Mouse (Mus musculus) midbrain, embryonic 13.5 days (tissue): ENCODE results near the gene Cnfn. TPM values are rescaled to one million over a fixed set of nuclear protein-coding genes. Genes with fewer than 3 reads are reported as not detected.
A peak's percentile ranks its signal among the peaks of the same experiment; 100 is the strongest.

Source experiments
- ATAC-seq: fragments of 200-750 bp; cut with Nextera tagmentation; 2 replicates; pipeline ENCODE4 v1.8.0; 2017; ENCODE audit warnings: mild to moderate bottlenecking, moderate TSS enrichment, moderate library complexity
- H3K27ac ChIP-seq: fragments of 300-500 bp; sonication (generic); 2 replicates; pipeline ENCODE4 v1.5.1; 2015; ENCODE audit warnings: inconsistent platforms, mild to moderate bottlenecking, moderate library complexity
- H3K27me3 ChIP-seq: fragments of 300-500 bp; sonication (generic); 2 replicates; pipeline ENCODE4 v1.6.1; 2015; ENCODE audit warnings: mild to moderate bottlenecking, inconsistent platforms
- H3K36me3 ChIP-seq: fragments of 300-500 bp; sonication (generic); 2 replicates; pipeline ENCODE4 v1.6.1; 2015; ENCODE audit warnings: mild to moderate bottlenecking, inconsistent platforms
- H3K4me1 ChIP-seq: fragments of 300-500 bp; sonication (generic); replicated peaks from 2 replicates; pipeline ENCODE4 v1.6.1; 2015; ENCODE audit warnings: inconsistent platforms
- H3K4me2 ChIP-seq: fragments of 300-500 bp; sonication (generic); replicated peaks from 2 replicates; pipeline ENCODE4 v1.6.1; 2015; ENCODE audit warnings: moderate library complexity, mild to moderate bottlenecking, inconsistent platforms
- H3K4me3 ChIP-seq: fragments of 300-500 bp; sonication (generic); replicated peaks from 2 replicates; pipeline ENCODE4 v1.5.1; 2015; ENCODE audit warnings: mild to moderate bottlenecking, inconsistent platforms
- H3K9ac ChIP-seq: fragments of 300-500 bp; sonication (generic); replicated peaks from 2 replicates; pipeline ENCODE4 v1.6.1; 2015; ENCODE audit warnings: mild to moderate bottlenecking, inconsistent platforms
- H3K9me3 ChIP-seq: fragments of 300-500 bp; sonication (generic); 2 replicates; pipeline ENCODE4 v1.6.1; 2016; ENCODE audit warnings: mild to moderate bottlenecking, inconsistent platforms
- WGBS: fragments of 180-500 bp; shearing (Covaris S2); methylation state at CpG from one replicate; pipeline ENCODE4 v1.1.7; 2015; 5-methylcytosine and 5-hydroxymethylcytosine counted together
- polyA plus RNA-seq: library from polyadenylated mRNA; unstranded; fragments of >200 nt; fragmentation: Nextera tagmentation; extraction: Ambion mirVana; gene quantifications from 2 replicates; pipeline ENCODE4 v1.2.1, GENCODE M21; 2015

Cnfn gene
- polyA plus RNA-seq, 1 experiment from 2014 or later = 0.32 TPM

DNA sequence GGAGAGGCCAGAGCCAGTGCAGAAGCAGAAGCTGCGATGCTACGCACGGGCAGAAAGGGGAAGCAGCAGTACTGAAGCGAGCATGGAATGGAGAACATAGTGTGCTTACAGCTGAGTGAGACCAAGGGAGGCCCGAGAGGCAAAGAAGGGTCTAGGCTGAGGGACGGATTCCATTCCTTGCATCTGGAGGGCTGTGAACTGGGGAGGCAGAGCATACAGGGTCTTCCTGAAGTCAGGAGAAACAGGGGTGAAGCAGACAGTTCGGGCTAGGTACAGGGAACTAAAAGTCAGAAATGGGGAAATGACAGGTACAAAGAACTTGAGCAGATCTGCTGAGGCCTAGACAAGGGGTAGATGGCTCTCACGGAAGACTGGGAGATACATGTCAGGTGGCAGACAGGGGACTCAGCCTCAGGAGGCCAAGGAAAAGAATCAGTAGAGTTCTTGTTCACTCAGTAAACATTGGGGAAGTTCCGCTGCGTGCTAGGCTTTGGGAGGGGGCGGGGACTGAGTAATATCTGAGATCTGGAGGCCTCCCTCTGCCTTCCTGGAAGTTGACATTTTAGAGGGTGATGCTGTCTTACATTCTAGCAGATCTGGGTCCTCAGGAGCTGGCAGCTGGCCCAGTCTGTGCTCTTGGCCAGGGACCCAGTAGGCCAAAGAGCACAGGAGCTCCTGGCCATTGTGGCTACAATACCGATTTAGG, 16.5 kb upstream of the Cnfn start:
- peaks cover 13% of the 10 kb centered on the region for H3K4me1 ChIP-seq
- peaks cover 73% of the 10 kb centered on the region for H3K36me3 ChIP-seq
- H3K27me3 ChIP-seq = 0 out of 2 replicates have a peak, but pooled peaks cover 4% of the 10 kb centered on the region
- H3K9ac ChIP-seq = peak overlapping the region; percentile 2; the same call in 1 of the 2 replicates
- ATAC-seq = no peak
- H3K4me2 ChIP-seq = no peak overlapping the region
- H3K27ac ChIP-seq = no peak overlapping the region
- H3K9me3 ChIP-seq = no peaks in the 10 kb centered on the region
- WGBS = 84% methylated on average over 12 of the region's 12 CpGs
- H3K4me3 ChIP-seq = no peak overlapping the region

DNA sequence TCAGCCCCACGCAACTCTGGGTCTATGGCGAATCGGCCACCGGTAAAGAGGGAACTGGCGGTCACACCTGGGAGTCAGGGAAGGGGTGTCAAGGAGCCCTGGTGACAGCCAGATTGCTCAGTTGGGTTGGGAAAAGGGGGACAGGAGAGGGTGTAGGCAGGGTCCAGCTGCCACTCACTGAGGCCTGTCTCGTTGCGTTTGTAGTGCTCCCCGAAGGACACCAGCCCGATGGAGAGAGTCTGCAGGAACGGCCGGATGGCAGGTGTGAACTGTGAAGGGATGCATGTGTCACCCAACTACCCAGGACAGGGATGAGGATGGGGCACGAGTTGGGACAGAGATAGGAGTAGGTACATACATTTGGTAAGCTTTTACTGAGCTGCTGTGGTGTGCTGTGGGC, 15.7 kb upstream of the Cnfn start:
- no peak for ATAC-seq
- peaks cover 79% of the 10 kb centered on the region for H3K36me3 ChIP-seq
- 93% methylated on average over 12 of the region's 12 CpGs for WGBS

DNA sequence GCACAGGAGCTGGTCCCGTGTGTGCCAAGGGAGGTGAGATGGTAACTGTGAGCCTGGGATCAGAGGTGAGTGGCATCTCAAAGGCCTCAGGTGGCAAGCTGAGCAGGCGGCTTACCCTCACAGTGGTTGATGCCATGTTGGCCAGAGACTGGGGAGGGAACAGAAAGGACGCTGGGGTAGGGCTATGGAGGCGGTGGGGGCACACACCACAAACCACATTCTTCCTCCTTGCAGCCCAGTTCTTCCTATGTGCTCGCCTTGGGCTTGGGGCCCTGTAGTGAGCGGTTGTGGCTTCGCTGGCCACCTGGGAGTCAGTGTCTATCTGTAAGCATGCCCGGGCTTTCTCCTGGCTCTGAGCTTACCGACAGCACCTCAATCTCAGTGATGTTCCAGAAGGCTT, 15.3 kb upstream of the Cnfn start:
- H3K9me3 ChIP-seq = no peaks in the 10 kb centered on the region
- WGBS = 88% methylated on average over 9 of the region's 9 CpGs
- H3K4me3 ChIP-seq = no peak overlapping the region
- no peak overlapping the region for H3K4me2 ChIP-seq
- no peak overlapping the region for H3K9ac ChIP-seq
- H3K27ac ChIP-seq = no peak overlapping the region
- ATAC-seq = no peak
- H3K36me3 ChIP-seq = peaks cover 79% of the 10 kb centered on the region
- peaks cover 8% of the 10 kb centered on the region for H3K4me1 ChIP-seq
- H3K27me3 ChIP-seq = peaks cover 11% of the 10 kb centered on the region

More for the DNA sequence above, 15.7 kb upstream of the Cnfn start:
- Histone ChIP-seq H3K27me3 (peaks cover 10% of the 10 kb centered on the region), H3K9me3 (no peaks in the 10 kb centered on the region), H3K4me3 (no peak overlapping the region), H3K4me2 (no peak overlapping the region), H3K9ac (peak overlapping the region; percentile 2; the same call in 1 of the 2 replicates), H3K4me1 (peaks cover 8% of the 10 kb centered on the region), H3K27ac (no peak overlapping the region)

DNA sequence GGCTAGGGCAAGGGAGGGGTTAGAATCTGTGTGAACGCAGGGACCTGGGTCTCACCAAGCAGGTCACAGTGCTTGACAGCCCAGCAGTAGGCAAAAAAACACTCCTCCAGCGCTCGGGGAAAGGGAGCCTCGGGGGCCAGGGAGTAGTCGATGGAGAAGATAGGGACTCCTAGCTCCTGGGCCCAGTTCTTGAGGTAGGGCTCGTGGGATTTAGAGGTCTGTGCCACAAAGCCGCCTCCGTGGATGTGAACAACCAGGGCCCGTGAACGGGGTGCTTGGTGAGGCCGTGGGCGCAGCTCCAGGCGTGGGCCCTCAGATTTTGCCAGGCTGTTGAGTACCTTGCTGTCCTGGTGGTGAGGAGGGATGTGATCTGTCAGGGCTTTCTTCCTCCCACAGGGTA, 14.8 kb upstream of the Cnfn start:
- Histone ChIP-seq H3K4me1 (peaks cover 10% of the 10 kb centered on the region), H3K4me3 (no peak overlapping the region), H3K27ac (no peak overlapping the region), H3K4me2 (no peak overlapping the region), H3K36me3 (peaks cover 79% of the 10 kb centered on the region), H3K9me3 (no peaks in the 10 kb centered on the region), H3K27me3 (peaks cover 11% of the 10 kb centered on the region), H3K9ac (no peak overlapping the region)
- WGBS = 88% methylated on average over 13 of the region's 13 CpGs
- ATAC-seq = no peak

DNA sequence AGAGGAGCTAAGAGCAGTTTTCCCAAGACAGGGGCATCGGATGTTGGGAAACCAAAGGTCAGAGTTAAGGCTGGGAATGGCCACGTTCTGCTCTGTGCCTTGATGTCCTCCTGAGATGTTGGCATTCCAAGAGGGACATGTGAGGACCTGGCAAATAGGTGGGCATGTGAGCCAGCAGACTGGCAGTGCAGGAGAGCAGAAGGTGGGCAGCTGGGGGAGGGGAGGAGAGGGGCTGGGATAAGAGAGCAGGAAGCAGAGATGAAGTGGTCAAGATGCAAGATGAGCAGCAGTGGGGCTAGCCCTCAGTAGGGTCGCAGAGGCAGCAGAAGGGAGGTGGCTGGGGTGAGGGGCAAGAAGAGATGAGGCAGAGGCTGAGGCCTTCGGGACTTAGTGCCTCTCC, 14.4 kb upstream of the Cnfn start:
- Histone ChIP-seq H3K4me3 (no peak overlapping the region), H3K4me2 (no peak overlapping the region), H3K27ac (no peak overlapping the region), H3K27me3 (peaks cover 11% of the 10 kb centered on the region), H3K4me1 (peaks cover 13% of the 10 kb centered on the region), H3K36me3 (peaks cover 79% of the 10 kb centered on the region), H3K9ac (no peak overlapping the region), H3K9me3 (no peaks in the 10 kb centered on the region)
- ATAC-seq = no peak
- 86% methylated on average over 4 of the region's 4 CpGs for WGBS

DNA sequence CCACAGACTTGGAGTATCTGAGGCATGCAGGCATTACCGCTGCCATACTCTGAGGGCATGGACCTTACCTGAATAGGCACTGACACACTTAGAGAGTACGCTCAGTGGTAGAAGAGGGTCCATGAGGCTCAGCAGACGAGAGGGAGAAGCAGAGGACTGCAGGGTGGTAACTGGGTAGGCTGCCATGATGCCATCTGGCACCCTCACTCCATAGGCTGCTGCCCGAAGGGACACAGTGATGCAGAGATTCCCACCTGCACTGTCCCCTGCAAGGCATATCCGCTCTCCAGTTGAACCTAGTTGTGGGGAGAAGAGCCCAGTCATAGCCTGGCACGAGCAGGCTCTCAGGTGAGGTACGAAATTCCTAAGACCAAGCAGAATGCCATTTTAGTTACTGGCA, 13.9 kb upstream of the Cnfn start:
- no peak overlapping the region for H3K27ac ChIP-seq
- no peak for ATAC-seq
- 89% methylated on average over 7 of the region's 7 CpGs for WGBS
- H3K4me1 ChIP-seq = peaks cover 13% of the 10 kb centered on the region
- peaks cover 77% of the 10 kb centered on the region for H3K36me3 ChIP-seq
- H3K9me3 ChIP-seq = no peaks in the 10 kb centered on the region
- no peak overlapping the region for H3K9ac ChIP-seq
- H3K4me3 ChIP-seq = no peak overlapping the region
- H3K4me2 ChIP-seq = no peak overlapping the region
- H3K27me3 ChIP-seq = peaks cover 11% of the 10 kb centered on the region

DNA sequence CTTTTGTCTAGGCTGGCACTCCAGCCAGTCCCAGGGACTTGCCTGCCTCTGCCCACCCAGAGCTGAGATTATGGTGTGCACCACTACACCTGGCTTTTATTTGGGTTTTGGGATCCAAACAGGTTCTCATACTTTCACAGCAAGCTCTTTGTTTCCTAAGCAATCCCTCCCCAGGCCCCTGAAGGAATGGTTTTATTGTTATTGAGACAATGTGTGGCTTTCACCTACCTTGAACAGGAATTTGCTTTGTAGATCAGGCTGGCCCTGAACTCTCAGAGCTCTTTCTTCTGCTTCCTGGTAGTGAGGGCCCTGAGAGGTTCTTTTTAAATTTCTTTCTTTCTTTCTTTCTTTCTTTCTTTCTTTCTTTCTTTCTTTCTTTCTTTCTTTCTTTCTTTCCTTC, 13.0 kb upstream of the Cnfn start:
- no peak for ATAC-seq
- no peak overlapping the region for H3K27ac ChIP-seq
- H3K9ac ChIP-seq = no peak overlapping the region
- H3K36me3 ChIP-seq = peaks cover 68% of the 10 kb centered on the region
- no peak overlapping the region for H3K4me2 ChIP-seq
- H3K4me3 ChIP-seq = no peak overlapping the region
- peaks cover 11% of the 10 kb centered on the region for H3K27me3 ChIP-seq
- H3K4me1 ChIP-seq = peaks cover 13% of the 10 kb centered on the region
- H3K9me3 ChIP-seq = no peaks in the 10 kb centered on the region

DNA sequence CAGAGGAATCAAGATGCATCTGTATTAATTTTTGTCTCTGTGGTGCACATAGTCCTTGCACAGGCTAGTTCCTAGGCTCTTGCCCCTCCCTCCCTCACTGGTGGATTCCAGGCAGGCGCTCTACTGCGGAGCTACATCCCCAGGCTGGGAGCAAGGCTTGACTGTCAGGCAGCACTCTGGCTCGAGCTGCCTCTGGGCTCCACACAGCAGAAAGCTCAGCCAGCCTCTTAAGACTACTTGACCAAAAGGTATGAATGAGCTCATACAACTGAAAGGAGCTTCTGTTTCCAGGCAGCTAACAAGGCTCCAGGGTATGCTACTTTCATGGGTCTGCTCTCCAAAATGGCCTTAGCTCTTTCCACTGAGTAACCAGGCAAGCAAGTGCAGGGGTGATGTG, 11.8 kb upstream of the Cnfn start:
- H3K27me3 ChIP-seq = peaks cover 14% of the 10 kb centered on the region
- H3K36me3 ChIP-seq = peaks cover 56% of the 10 kb centered on the region
- H3K4me2 ChIP-seq = no peak overlapping the region
- H3K9ac ChIP-seq = no peak overlapping the region
- H3K27ac ChIP-seq = no peak overlapping the region
- peaks cover 20% of the 10 kb centered on the region for H3K4me1 ChIP-seq
- no peak overlapping the region for H3K4me3 ChIP-seq
- no peaks in the 10 kb centered on the region for H3K9me3 ChIP-seq
- 18% methylated on average over 3 of the region's 3 CpGs for WGBS
- ATAC-seq = no peak

DNA sequence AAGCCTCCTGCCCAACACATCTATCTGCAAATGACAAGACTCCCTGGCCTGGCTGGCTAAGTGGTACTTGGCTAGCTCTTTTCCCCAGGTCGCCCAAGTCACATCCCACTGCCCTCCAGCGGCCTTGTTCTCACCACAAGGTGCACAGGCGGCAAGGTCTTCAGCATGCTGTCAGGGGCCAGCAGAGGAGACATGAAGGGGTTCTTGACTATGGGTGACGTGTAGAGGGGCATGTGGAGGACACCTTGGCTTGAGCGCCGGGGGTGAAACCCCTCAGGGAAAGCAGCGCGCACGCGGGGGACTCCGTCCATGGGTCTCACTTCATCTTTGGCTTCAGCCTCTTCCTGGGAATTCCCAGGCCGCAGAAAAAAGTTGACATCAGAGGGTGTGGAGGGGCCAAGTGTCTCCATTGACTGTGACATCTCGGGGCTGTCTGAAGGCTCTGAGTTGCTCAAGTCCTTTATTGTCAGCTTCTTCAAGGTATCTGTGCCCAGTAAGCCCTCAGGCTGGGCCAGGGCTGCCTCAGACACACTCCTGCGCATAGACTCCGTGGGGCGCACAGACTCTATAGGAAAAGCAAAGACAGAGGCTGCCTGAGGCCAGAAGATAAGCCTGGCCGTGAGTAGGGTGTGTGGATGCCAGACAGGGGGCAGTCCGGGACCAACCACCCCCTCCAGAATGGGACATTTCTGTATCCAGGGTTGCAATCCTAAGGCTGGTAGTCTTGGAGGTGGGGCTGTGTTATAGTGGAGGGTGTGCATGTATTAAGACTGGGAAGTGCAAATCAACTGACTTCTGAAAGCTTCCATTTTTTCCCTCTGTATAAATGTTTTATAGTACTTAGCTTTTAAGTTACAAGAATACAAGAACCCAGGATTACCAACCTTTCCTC, 11.1 kb upstream of the Cnfn start:
- 57% methylated on average over 18 of the region's 18 CpGs for WGBS
- no peak overlapping the region for H3K9ac ChIP-seq
- H3K4me1 ChIP-seq = peaks cover 20% of the 10 kb centered on the region
- peaks cover 14% of the 10 kb centered on the region for H3K27me3 ChIP-seq
- peak overlapping the region; percentile 65 for H3K4me2 ChIP-seq
- no peaks in the 10 kb centered on the region for H3K9me3 ChIP-seq
- peaks cover 49% of the 10 kb centered on the region for H3K36me3 ChIP-seq
- ATAC-seq = 0 out of 2 replicates have a peak, but pooled peaks have one; percentile 2
- no peak overlapping the region for H3K27ac ChIP-seq
- peak overlapping the region; percentile 34; the same call in 1 of the 2 replicates for H3K4me3 ChIP-seq

DNA sequence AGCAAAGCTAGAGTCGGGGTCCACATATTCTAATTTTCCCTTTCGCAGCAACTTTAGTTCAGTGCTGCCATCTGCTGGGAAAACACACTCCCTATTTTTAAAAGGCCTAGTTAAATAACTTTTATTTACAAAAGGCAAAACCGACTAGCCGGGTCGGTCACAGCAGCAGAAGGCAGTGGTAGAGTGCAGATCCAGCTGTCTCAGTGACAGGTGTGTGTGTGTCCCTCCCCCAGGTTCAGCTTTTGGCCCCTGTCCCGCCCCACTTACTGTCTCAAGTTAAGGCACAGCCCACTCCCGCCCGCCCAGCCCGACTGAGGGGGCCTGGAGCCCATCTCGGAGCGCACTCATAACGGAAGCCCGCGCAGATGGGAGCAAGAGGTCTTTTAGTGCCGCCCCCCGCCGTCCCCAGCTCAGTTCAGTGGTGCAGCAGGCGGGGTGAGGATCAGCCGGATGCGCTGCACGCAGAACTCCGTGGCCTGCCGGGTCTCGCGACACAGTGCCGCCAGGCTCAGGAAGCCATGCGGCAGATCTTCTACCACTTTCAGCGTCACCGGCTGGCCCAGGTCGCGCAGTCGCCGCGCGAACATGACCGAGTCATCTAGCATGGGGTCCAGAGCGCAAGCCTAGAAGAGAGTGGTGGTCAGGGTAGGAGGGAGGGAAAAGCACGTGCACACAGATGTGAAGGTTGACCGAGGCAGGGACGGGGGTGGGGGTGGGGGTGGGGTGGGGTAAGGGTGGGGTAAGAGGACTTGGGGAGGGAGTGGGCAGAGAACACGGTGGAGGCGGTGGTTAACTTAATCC, 10.2 kb upstream of the Cnfn start:
- peak; percentile 66 for ATAC-seq
- Histone ChIP-seq H3K36me3 (peaks cover 40% of the 10 kb centered on the region), H3K9me3 (no peaks in the 10 kb centered on the region), H3K9ac (peak overlapping the region; percentile 66), H3K27ac (no peak overlapping the region), H3K27me3 (peaks cover 17% of the 10 kb centered on the region), H3K4me3 (peak overlapping the region; percentile 34), H3K4me1 (peaks cover 20% of the 10 kb centered on the region), H3K4me2 (peak overlapping the region; percentile 65)
- WGBS = 1% methylated on average over 42 of the region's 42 CpGs

DNA sequence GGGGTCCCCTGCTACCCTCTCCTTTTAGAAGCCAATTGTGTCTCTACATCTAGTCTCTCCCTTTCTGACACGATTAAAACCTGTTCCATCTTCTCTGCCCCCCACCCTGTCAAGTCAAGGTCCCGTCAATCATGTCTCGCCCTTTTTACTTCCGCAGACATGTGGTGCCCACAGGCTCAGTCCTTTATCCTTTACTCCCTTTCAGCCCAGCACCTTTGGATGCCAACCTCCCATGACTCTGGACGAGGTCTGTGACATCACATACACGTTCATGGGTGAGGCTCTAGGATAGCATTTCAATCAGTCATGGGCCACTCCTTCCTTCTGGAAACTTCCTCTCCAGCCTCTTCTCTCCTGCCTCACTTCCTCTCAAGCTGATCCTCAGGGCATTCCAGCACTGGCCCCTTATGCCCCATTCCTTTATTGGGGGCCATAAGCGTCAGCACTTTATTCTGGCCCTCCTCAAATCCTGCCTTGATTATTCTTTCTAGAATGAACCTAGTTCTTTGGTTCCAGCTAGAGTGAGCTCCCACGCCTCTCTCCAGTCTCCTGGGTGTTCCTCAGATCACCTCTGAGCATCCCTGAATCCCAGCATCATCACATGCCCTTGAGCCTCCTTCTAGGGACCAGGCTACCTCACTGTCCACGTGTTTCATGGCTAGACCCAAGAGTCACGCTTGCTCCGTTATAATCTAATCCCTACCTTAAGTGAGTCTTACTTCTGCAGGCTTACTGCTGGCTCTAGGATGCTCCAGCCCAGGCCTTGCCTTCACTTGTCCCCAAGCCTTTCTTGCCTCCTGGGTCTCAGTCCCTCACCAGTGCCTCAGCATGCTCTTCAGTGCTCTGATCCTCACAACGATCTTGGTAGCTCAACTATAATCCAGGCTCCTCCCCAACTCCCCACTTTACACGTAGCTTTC, 8.9 kb upstream of the Cnfn start:
- Histone ChIP-seq H3K9ac (no peak overlapping the region), H3K4me1 (peaks cover 25% of the 10 kb centered on the region), H3K27me3 (peaks cover 20% of the 10 kb centered on the region), H3K4me2 (no peak overlapping the region), H3K36me3 (peaks cover 27% of the 10 kb centered on the region), H3K4me3 (no peak overlapping the region), H3K27ac (no peak overlapping the region), H3K9me3 (no peaks in the 10 kb centered on the region)
- no peak for ATAC-seq
- WGBS = 82% methylated on average over 13 of the region's 13 CpGs
